Mouse (Mus musculus) E14TG2a.4 (cell line): ENCODE results near the gene Cdyl.

Experiments
- CTCF ChIP-seq: conservative IDR thresholded peaks from 2 replicates; pipeline ENCODE4 v1.5.1; 2014; ENCODE audit warnings: low read length
- NANOG ChIP-seq: IDR thresholded peaks from 2 replicates; pipeline ENCODE4 v1.6.1; 2014; ENCODE audit warnings: borderline replicate concordance, low read length, mixed read lengths

GRCm38 (mm10) chr13:35670875-35671274, 11.2 kb downstream of the Cdyl start:
- TF ChIP-seq CTCF (no peak), NANOG (no peak)
